Mouse (Mus musculus) heart, postnatal 4 days (tissue): ENCODE measurements around the gene En2. TPM values are rescaled to one million over a fixed set of nuclear protein-coding genes. Genes with fewer than 3 reads are reported as not detected.

Experiments
- DNase-seq: peaks from one replicate; pipeline ENCODE4 v3.0.0; 2021
- total RNA-seq, 2 experiments: library from RNA; stranded (reverse); gene quantifications; 2 replicates each; pipeline ENCODE4 v1.2.3; 2021

The En2 gene
- total RNA-seq: not detected

GRCm38 (mm10) chr5:28165358-28166255, at the start of gene En2:
TSS of gene En2 (plus strand) at chr5:28165694.
- peak; percentile 57 for DNase-seq

- DNase-seq: no peak
Observed at GRCm38 (mm10) chr5:28117251-28117880, 48.1 kb upstream of the En2 start.

- DNase-seq: peak; percentile 11
Observed at GRCm38 (mm10) chr5:28117882-28118530, 47.5 kb upstream of the En2 start.

- DNase-seq: no peak
Observed at GRCm38 (mm10) chr5:28118531-28118925, 47.0 kb upstream of the En2 start.

GRCm38 (mm10) chr5:28119576-28119975, 45.9 kb upstream of the En2 start:
- no peak for DNase-seq

GRCm38 (mm10) chr5:28122491-28123454, 42.7 kb upstream of the En2 start:
- peak; percentile 75 for DNase-seq

GRCm38 (mm10) chr5:28123455-28123825, 42.1 kb upstream of the En2 start:
- no peak for DNase-seq

- no peak for DNase-seq
Observed at GRCm38 (mm10) chr5:28124321-28125230, 40.9 kb upstream of the En2 start.

GRCm38 (mm10) chr5:28128851-28129250, 36.6 kb upstream of the En2 start:
- no peak for DNase-seq

GRCm38 (mm10) chr5:28132231-28132630, 33.3 kb upstream of the En2 start:
- no peak for DNase-seq

- no peak for DNase-seq
Observed at GRCm38 (mm10) chr5:28136438-28136837, 29.1 kb upstream of the En2 start.

GRCm38 (mm10) chr5:28144555-28144954, 20.9 kb upstream of the En2 start:
- DNase-seq: no peak

- DNase-seq: no peak
Observed at GRCm38 (mm10) chr5:28146018-28146417, 19.5 kb upstream of the En2 start.

- no peak for DNase-seq
Observed at GRCm38 (mm10) chr5:28148473-28148872, 17.0 kb upstream of the En2 start.

GRCm38 (mm10) chr5:28149436-28149835, 16.1 kb upstream of the En2 start:
- DNase-seq: no peak

- DNase-seq: no peak
Observed at GRCm38 (mm10) chr5:28157044-28157730, 8.3 kb upstream of the En2 start.

GRCm38 (mm10) chr5:28157781-28158180, 7.7 kb upstream of the En2 start:
- DNase-seq: no peak

GRCm38 (mm10) chr5:28158308-28159071, 7.0 kb upstream of the En2 start:
- DNase-seq: no peak

- no peak for DNase-seq
Observed at GRCm38 (mm10) chr5:28159072-28159458, 6.4 kb upstream of the En2 start.
